Mouse (Mus musculus): ENCODE data around the gene 4930442H23Rik. TPM values are rescaled to one million over a fixed set of nuclear protein-coding genes. Genes with fewer than 3 reads are reported as not detected.
A peak's percentile ranks its signal among the peaks of the same experiment; 100 is the strongest.

Gene 4930442H23Rik
- polyA plus RNA-seq, 1 experiment from 2014 or later: not detected

GRCm38 (mm10) chr10:81135831-81136705 lies 47.6 kb downstream of the 4930442H23Rik start:
- Histone ChIP-seq H3K27me3 (replicated peaks; ENCODE audit: control insufficient read depth, insufficient read depth, low read length) (peaks cover 25% of the 10 kb centered on the region), H3K4me3 (ENCODE audit: low read depth, low read length) (peak overlapping the region; percentile 88), H3K4me2 (ENCODE audit: low read depth, low read length) (peak overlapping the region; percentile 98), H3K4me1 (ENCODE audit: control insufficient read depth, insufficient read depth, low read length) (peaks cover 35% of the 10 kb centered on the region), H3K36me3 (ENCODE audit: control insufficient read depth, insufficient read depth, low read length) (no peaks in the 10 kb centered on the region), H3K9me3 (ENCODE audit: control insufficient read depth, low read length) (no peaks in the 10 kb centered on the region), H3K27ac (replicated peaks; ENCODE audit: low read depth, low read length) (peak overlapping the region; percentile 98), H3K9ac (ENCODE audit: low read depth, low read length) (peak overlapping the region; percentile 98)
- 1% methylated on average over 52 of the region's 86 CpGs for WGBS
- DNase-seq (ENCODE audit: low spot score) (peak; percentile 91), ATAC-seq (ENCODE audit: low read depth) (peak; percentile 38)

- DNase-seq (ENCODE audit: low spot score): peak; percentile 42
- Histone ChIP-seq H3K9me3 (ENCODE audit: control insufficient read depth, low read length) (no peaks in the 10 kb centered on the region), H3K4me1 (ENCODE audit: control insufficient read depth, insufficient read depth, low read length) (peaks cover 26% of the 10 kb centered on the region), H3K4me3 (ENCODE audit: low read depth, low read length) (peak within 1 kb of the TSS; percentile 88), H3K27me3 (replicated peaks; ENCODE audit: control insufficient read depth, insufficient read depth, low read length) (peaks cover 25% of the 10 kb centered on the region), H3K4me2 (ENCODE audit: low read depth, low read length) (peak within 1 kb of the TSS; percentile 98), H3K9ac (ENCODE audit: low read depth, low read length) (peak within 1 kb of the TSS; percentile 98), H3K36me3 (ENCODE audit: control insufficient read depth, insufficient read depth, low read length) (no peaks in the 10 kb centered on the region), H3K27ac (replicated peaks; ENCODE audit: low read depth, low read length) (peak within 1 kb of the TSS; percentile 98)
- WGBS: 3% methylated on average over 38 of the region's 41 CpGs
- no peak for ATAC-seq (ENCODE audit: low read depth)
These were observed 48.5 kb downstream of the 4930442H23Rik start, which contains the start of gene Zbtb7a for GRCm38 (mm10) chr10:81134966-81135681. Gene Zbtb7a (plus strand): TSS chr10:81135220.

DNA sequence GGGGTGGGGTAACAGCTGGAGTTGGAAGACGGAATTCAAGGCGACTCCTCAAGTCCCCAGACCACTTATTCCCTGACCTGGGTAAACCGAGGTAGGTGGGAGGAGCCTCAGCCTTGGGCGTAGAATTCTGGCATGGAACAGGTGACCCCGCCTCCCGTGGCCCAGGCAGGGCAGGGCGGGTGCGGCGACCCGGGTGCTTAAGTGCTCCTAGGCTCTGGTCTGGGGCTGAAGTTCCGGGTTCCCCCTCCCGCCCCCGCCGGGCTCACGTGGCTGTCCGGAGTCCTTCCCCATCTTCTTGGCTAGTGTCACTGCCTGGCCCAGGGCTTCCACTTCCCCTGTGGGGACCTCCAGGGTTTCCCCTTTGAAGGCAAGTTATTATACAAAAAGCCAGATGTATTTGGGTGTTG lies 49.5 kb downstream of the 4930442H23Rik start:
- 3% methylated on average over 13 of the region's 16 CpGs for WGBS
- Histone ChIP-seq H3K4me3 (ENCODE audit: low read depth, low read length) (0 out of 2 replicates have a peak overlapping the region, but pooled peaks have one; percentile 3), H3K27ac (replicated peaks; ENCODE audit: low read depth, low read length) (no peak overlapping the region), H3K9ac (ENCODE audit: low read depth, low read length) (0 out of 2 replicates have a peak overlapping the region, but pooled peaks have one; percentile 25), H3K36me3 (ENCODE audit: control insufficient read depth, insufficient read depth, low read length) (no peaks in the 10 kb centered on the region), H3K27me3 (replicated peaks; ENCODE audit: control insufficient read depth, insufficient read depth, low read length) (peaks cover 25% of the 10 kb centered on the region), H3K9me3 (ENCODE audit: control insufficient read depth, low read length) (no peaks in the 10 kb centered on the region), H3K4me1 (ENCODE audit: control insufficient read depth, insufficient read depth, low read length) (peaks cover 23% of the 10 kb centered on the region), H3K4me2 (ENCODE audit: low read depth, low read length) (peak overlapping the region; percentile 15; the same call in 1 of the 2 replicates)
- ATAC-seq (ENCODE audit: low read depth) (no peak), DNase-seq (ENCODE audit: low spot score) (no peak)

Other genes starting within 250 kb of the 4930442H23Rik start
- gene Gng7, start 168.9 kb downstream of the 4930442H23Rik start, polyA plus RNA-seq (2014; fragmentation: Nextera tagmentation; extraction: Ambion mirVana): 5.9 and 8.7 TPM in 2 replicates
- 0.95 and 1.1 TPM in 2 replicates for gene Diras1, start 158.2 kb downstream of the 4930442H23Rik start, polyA plus RNA-seq (2014; fragmentation: Nextera tagmentation; extraction: Ambion mirVana)
- 11.9 and 15.4 TPM in 2 replicates for gene Slc39a3, start 146.4 kb downstream of the 4930442H23Rik start, polyA plus RNA-seq (2014; fragmentation: Nextera tagmentation; extraction: Ambion mirVana)
- 163 and 179 TPM in 2 replicates for gene Sgta, start 123.7 kb downstream of the 4930442H23Rik start, polyA plus RNA-seq (2014; fragmentation: Nextera tagmentation; extraction: Ambion mirVana)
- 61.7 and 62.9 TPM in 2 replicates for gene Thop1, start 113.8 kb downstream of the 4930442H23Rik start, polyA plus RNA-seq (2014; fragmentation: Nextera tagmentation; extraction: Ambion mirVana)
- 0.60 and 0.68 TPM in 2 replicates for gene Creb3l3, start 85.0 kb downstream of the 4930442H23Rik start, polyA plus RNA-seq (2014; fragmentation: Nextera tagmentation; extraction: Ambion mirVana)
- 166 and 178 TPM in 2 replicates for gene Map2k2, start 77.9 kb downstream of the 4930442H23Rik start, polyA plus RNA-seq (2014; fragmentation: Nextera tagmentation; extraction: Ambion mirVana)
- 24.1 and 25.9 TPM in 2 replicates for gene Zbtb7a, start 48.6 kb downstream of the 4930442H23Rik start, polyA plus RNA-seq (2014; fragmentation: Nextera tagmentation; extraction: Ambion mirVana)
- gene Pias4, start 15.9 kb downstream of the 4930442H23Rik start, polyA plus RNA-seq (2014; fragmentation: Nextera tagmentation; extraction: Ambion mirVana): 33.2 and 35.6 TPM in 2 replicates
- gene Eef2, start 7.2 kb downstream of the 4930442H23Rik start, polyA plus RNA-seq (2014; fragmentation: Nextera tagmentation; extraction: Ambion mirVana): 549 and 578 TPM in 2 replicates
- 53.4 and 58.3 TPM in 2 replicates for gene Dapk3, start 844 bp downstream of the 4930442H23Rik start, polyA plus RNA-seq (2014; fragmentation: Nextera tagmentation; extraction: Ambion mirVana)
- 1.2 and 1.7 TPM in 2 replicates for gene Nmrk2, start 18.2 kb upstream of the 4930442H23Rik start, polyA plus RNA-seq (2014; fragmentation: Nextera tagmentation; extraction: Ambion mirVana)
- 2.3 and 2.4 TPM in 2 replicates for gene Atcay, start 47.0 kb upstream of the 4930442H23Rik start, polyA plus RNA-seq (2014; fragmentation: Nextera tagmentation; extraction: Ambion mirVana)
- gene Zfr2, start 49.3 kb upstream of the 4930442H23Rik start, polyA plus RNA-seq (2014; fragmentation: Nextera tagmentation; extraction: Ambion mirVana): 6.5 and 9.7 TPM in 2 replicates
- gene Matk, start 69.1 kb upstream of the 4930442H23Rik start, polyA plus RNA-seq (2014; fragmentation: Nextera tagmentation; extraction: Ambion mirVana): 4.9 and 5.4 TPM in 2 replicates
- 196 and 206 TPM in 2 replicates for gene Mrpl54, start 83.1 kb upstream of the 4930442H23Rik start, polyA plus RNA-seq (2014; fragmentation: Nextera tagmentation; extraction: Ambion mirVana)
- 56.0 and 61.4 TPM in 2 replicates for gene Apba3, start 83.1 kb upstream of the 4930442H23Rik start, polyA plus RNA-seq (2014; fragmentation: Nextera tagmentation; extraction: Ambion mirVana)
- gene Tjp3, start 107.7 kb upstream of the 4930442H23Rik start, polyA plus RNA-seq (2014; fragmentation: Nextera tagmentation; extraction: Ambion mirVana): 8.1 and 9.9 TPM in 2 replicates
- gene Pip5k1c, start 109.1 kb upstream of the 4930442H23Rik start, polyA plus RNA-seq (2014; fragmentation: Nextera tagmentation; extraction: Ambion mirVana): 48.4 and 56.3 TPM in 2 replicates
- 27.0 and 27.5 TPM in 2 replicates for gene Cactin, start 137.3 kb upstream of the 4930442H23Rik start, polyA plus RNA-seq (2014; fragmentation: Nextera tagmentation; extraction: Ambion mirVana)
- gene Tbxa2r, start 144.9 kb upstream of the 4930442H23Rik start, polyA plus RNA-seq (2014; fragmentation: Nextera tagmentation; extraction: Ambion mirVana): 6.7 and 8.7 TPM in 2 replicates
- 0.04 and 0.14 TPM in 2 replicates for gene Gipc3, start 159.4 kb upstream of the 4930442H23Rik start, polyA plus RNA-seq (2014; fragmentation: Nextera tagmentation; extraction: Ambion mirVana)
- 66.8 and 78.7 TPM in 2 replicates for gene Hmg20b, start 166.6 kb upstream of the 4930442H23Rik start, polyA plus RNA-seq (2014; fragmentation: Nextera tagmentation; extraction: Ambion mirVana)
- 6.8 and 9.8 TPM in 2 replicates for gene Mfsd12, start 173.6 kb upstream of the 4930442H23Rik start, polyA plus RNA-seq (2014; fragmentation: Nextera tagmentation; extraction: Ambion mirVana)
- 0.31 and 0.71 TPM in 2 replicates for gene 4930404N11Rik, start 182.0 kb upstream of the 4930442H23Rik start, polyA plus RNA-seq (2014; fragmentation: Nextera tagmentation; extraction: Ambion mirVana)
- gene Fzr1, start 194.7 kb upstream of the 4930442H23Rik start, polyA plus RNA-seq (2014; fragmentation: Nextera tagmentation; extraction: Ambion mirVana): 69.5 and 90.1 TPM in 2 replicates
- 61.4 and 67.1 TPM in 2 replicates for gene Dohh, start 200.6 kb upstream of the 4930442H23Rik start, polyA plus RNA-seq (2014; fragmentation: Nextera tagmentation; extraction: Ambion mirVana)
- gene Gm48551, start 200.6 kb upstream of the 4930442H23Rik start, polyA plus RNA-seq (2014; fragmentation: Nextera tagmentation; extraction: Ambion mirVana): 2.4 and 2.6 TPM in 2 replicates
- gene Gm48552, start 205.2 kb upstream of the 4930442H23Rik start, polyA plus RNA-seq (2014; fragmentation: Nextera tagmentation; extraction: Ambion mirVana): 0.77 and 0.88 TPM in 2 replicates
- 3.9 and 4.1 TPM in 2 replicates for gene Smim24, start 209.2 kb upstream of the 4930442H23Rik start, polyA plus RNA-seq (2014; fragmentation: Nextera tagmentation; extraction: Ambion mirVana)

Data from embryonic facial prominence, embryonic 14.5 days (tissue).